9 mouse cellular contexts compared by ENCODE assay signal in genomic region chr10:94479646-94480045, GRCm38 (mm10).
DNase-seq lines count a peak whose midpoint lies in the region; ATAC-seq and TF ChIP-seq lines count a peak whose summit lies in the region.
"Had no signal": no experiment of that assay in that cellular context is flagged by ENCODE, and none has a peak within 500 bp of the region (broad histone marks: within the 10 kb centered on the region; RNA-seq: fewer than 3 reads in every experiment).

No protein-coding gene starts in this region.

- peak; percentile 62 for DNase-seq in gastrocnemius, adult 18-20 months (ENCODE audit: low spot score)
- DNase-seq in gastrocnemius, postnatal 14 days, result no peak
- DNase-seq in adrenal gland, postnatal 10 days, result peak; percentile 51
- peak; percentile 60 to 71 for DNase-seq in heart, postnatal 36 days
- peak; percentile 36 for DNase-seq in lung, adult 2 months
- DNase-seq in cerebellum, adult 18-20 months, result no peak
- DNase-seq: right cerebral cortex, postnatal 14 days had no signal

- H3K4me3 ChIP-seq in lung, adult 2 months (replicated peaks; ENCODE audit: extremely low read depth, low read depth, low read length), result no peak overlapping the region
- H3K4me3 ChIP-seq in hindbrain, embryonic 16.5 days (ENCODE audit: low read length), result no peak overlapping the region

- TF ChIP-seq CTCF in lung, adult 2 months (IDR thresholded peaks at IDR 0.05; ENCODE audit: insufficient read depth, low read length), result no peak

- 47% methylated on average over 13 of the region's 13 CpGs for WGBS in lung, adult 2 months
- 81% methylated on average over 13 of the region's 13 CpGs for WGBS in hindbrain, embryonic 16.5 days

- H3K4me1 ChIP-seq in lung, adult 2 months (ENCODE audit: control insufficient read depth, insufficient read depth, low read length), result peaks cover 6% of the 10 kb centered on the region
- no peaks in the 10 kb centered on the region for H3K4me1 ChIP-seq in hindbrain, embryonic 16.5 days (ENCODE audit: control insufficient read depth, insufficient read depth, low read depth, low read length)

- H3K27ac ChIP-seq in hindbrain, embryonic 16.5 days (ENCODE audit: low read depth, low read length), result no peak overlapping the region

- H3K9me3 ChIP-seq in hindbrain, embryonic 16.5 days (ENCODE audit: control insufficient read depth, low read length), result no peaks in the 10 kb centered on the region

- intact Hi-C loops in gastrocnemius, postnatal 14 days (cut with DNase I; ENCODE audit: low total_unique reads), result no loop called here
- intact Hi-C loops in heart, postnatal 36 days (cut with DNase I), result loop anchor here (1.0 to 5.0 kb wide), 3 partner anchors 17 to 72 kb away; no protein-coding TSS in a partner anchor

- no peak for ATAC-seq in megakaryocyte-erythroid progenitor cell, adult 5-6 weeks (replicated peaks; ENCODE audit: low FRiP score, low TSS enrichment, poor library complexity, severe bottlenecking)
- ATAC-seq in hindbrain, embryonic 16.5 days, result no peak

- H3K4me2 ChIP-seq in hindbrain, embryonic 16.5 days (ENCODE audit: low read length), result no peak overlapping the region

- no peak; the same call in 1 of the 2 replicates for TF ChIP-seq POLR2A in lung, adult 2 months (IDR thresholded peaks at IDR 0.05; ENCODE audit: borderline replicate concordance, extremely low read depth, low read depth, low read length)

- H3K36me3 ChIP-seq in hindbrain, embryonic 16.5 days (ENCODE audit: control insufficient read depth, insufficient read depth, low read length), result no peaks in the 10 kb centered on the region

- no peak overlapping the region for H3K9ac ChIP-seq in hindbrain, embryonic 16.5 days (ENCODE audit: low read depth, low read length)

- no peaks in the 10 kb centered on the region for H3K27me3 ChIP-seq in hindbrain, embryonic 16.5 days (replicated peaks; ENCODE audit: control insufficient read depth, insufficient read depth, low read length)

Comparison
In these comparisons a context has a peak if more than half of its experiments do, and no peak if none do; other contexts are left out.
1. DNase-seq: peak in gastrocnemius, adult 18-20 months (single experiment), adrenal gland, postnatal 10 days (single experiment), heart, postnatal 36 days (2 of 2) and lung, adult 2 months (single experiment); none in gastrocnemius, postnatal 14 days (single experiment) and cerebellum, adult 18-20 months (0 of 2).